Mouse (Mus musculus) megakaryocyte, adult 5-6 weeks (primary cell): Measurements from ENCODE around the gene Fthl17a. TPM values are rescaled to one million over a fixed set of nuclear protein-coding genes. Genes with fewer than 3 reads are reported as not detected.

Source experiments
- ATAC-seq: 2 replicates; pipeline ENCODE4 v1.8.0; 2016; ENCODE audit warnings: mild to moderate bottlenecking, inconsistent platforms; ENCODE audit not compliant: poor library complexity, severe bottlenecking
- total RNA-seq, 2 experiments: library from RNA; stranded (forward) in 1 of 2; stranded (reverse) in 1 of 2; fragments of 153-499, 151-499 nt in 1 of 2; fragments of 221-1000, 200-1000 nt in 1 of 2; gene quantifications; 2 replicates each; pipeline versions ENCODE4 v1.2.3 to v1.2.4; 2015 to 2017

Gene Fthl17a
- total RNA-seq (2015) (not detected in 2 replicates), total RNA-seq (2017) (not detected in 2 replicates)

DNA sequence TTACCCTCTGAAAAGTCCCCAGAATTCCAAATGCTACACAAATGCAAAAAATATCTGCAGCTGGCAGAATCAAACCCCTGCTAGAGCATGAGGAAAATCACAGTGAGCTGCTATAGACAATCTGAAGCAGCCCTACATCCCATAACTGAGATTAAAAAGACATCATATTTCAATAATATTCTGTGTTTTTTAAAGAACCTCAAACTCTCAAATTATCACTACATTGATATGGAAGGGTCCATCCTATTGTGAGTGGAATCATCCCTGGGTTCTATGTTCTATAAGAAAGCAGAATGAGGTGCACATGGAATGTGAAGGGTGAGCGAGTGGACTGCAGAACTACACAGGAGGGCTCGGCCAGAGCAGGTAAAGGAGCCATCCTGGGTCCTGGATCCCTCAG lies at the start of gene Fthl17a:
Gene Fthl17a, plus strand, starts transcription at position 301 of the 400 bp plus-strand sequence.
- no peak for ATAC-seq

- ATAC-seq, result no peak
Observed at GRCm38 (mm10) chrX:85207001-85207400, 42.5 kb upstream of the Fthl17a start.

GRCm38 (mm10) chrX:85226883-85227282 lies 22.6 kb upstream of the Fthl17a start:
- peak; percentile 27 for ATAC-seq

- ATAC-seq, result no peak
Observed at GRCm38 (mm10) chrX:85271821-85272220, 22.3 kb downstream of the Fthl17a start.

- no peak for ATAC-seq
Observed at GRCm38 (mm10) chrX:85272296-85272695, 22.8 kb downstream of the Fthl17a start.

GRCm38 (mm10) chrX:85289846-85290245 lies 40.4 kb downstream of the Fthl17a start:
- ATAC-seq, result no peak

DNA sequence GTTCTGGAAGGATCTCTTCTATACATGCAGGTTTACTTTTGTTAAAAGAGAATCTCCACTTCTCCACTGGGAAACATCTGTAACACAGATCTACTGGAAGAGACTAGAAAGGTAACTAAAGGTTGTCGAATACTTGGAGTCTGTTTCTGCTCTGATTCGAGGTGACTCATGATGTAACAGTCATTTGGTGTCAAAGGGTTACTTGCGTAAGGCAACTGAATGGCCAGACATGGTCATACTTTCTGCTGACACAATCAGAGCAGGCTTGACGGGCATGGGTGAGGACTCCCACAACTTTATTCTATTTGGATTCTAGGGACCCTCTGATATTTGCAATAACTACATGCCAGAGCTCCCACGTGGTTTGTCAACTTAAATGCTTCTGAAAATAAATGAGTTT lies 43.3 kb downstream of the Fthl17a start:
- ATAC-seq, result no peak

DNA sequence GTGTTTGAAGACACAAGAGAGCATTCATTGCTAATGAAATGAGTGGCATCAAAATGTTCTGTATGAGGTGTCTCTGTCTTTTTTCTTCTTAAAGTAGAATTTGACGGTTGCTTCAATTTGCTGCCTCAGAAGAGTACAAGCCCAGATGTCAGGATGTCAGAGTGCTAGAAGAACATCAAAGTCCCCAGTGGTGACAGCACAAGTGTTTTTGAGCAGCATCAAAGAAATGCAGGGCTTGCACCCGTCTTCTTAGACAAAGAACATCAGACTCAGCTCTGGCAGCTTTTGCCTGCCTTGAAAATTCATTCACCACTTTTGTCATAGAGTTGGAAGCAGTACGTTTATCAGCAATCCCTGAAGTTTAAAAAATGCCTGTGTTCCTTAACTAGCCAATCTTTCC lies 44.5 kb downstream of the Fthl17a start:
- ATAC-seq, result no peak

- no peak for ATAC-seq
Observed at GRCm38 (mm10) chrX:85304674-85305073, 55.2 kb downstream of the Fthl17a start.

DNA sequence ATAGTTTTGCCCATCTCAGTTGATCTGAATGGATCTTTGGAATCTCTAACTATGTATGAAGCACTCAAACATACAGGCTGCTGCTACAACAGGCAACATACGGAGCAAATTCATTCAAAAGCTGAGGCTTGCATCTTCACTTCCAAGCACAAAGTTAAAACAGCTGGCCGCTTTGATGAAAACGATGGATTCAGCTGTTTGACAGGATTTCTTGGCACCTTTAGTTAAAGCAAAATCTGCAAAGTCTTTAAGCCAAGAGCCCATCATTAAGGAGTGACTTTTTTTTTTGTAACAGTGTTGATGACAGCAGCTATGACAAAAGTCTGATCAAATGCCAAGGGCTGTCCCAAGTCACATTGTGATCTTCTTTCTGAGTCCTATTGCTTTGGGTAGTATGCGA lies 69.1 kb downstream of the Fthl17a start:
- ATAC-seq, result no peak

DNA sequence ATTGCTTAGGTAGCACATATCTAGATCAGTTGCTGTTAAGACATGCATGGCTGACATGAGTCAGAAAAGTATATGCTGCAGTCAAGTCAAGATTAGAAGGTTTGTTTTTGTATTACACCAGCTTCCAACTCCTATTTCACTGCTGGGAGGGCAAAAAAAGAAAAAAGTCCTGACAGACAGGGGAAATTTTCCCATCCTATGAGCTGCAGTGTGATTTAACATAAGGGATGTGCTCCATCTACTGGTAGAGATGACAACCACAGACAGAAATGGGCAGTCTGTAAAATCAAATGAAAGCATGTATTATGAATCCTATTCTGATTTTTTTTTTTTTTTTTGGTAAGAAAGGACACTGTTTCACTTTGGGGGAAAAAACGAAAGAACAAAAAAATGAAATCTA lies 69.7 kb downstream of the Fthl17a start:
- ATAC-seq, result no peak
